Mouse (Mus musculus): ENCODE data around the gene Ccdc103. TPM values are rescaled to one million over a fixed set of nuclear protein-coding genes. Genes with fewer than 3 reads are reported as not detected.

The Ccdc103 gene
- polyA plus RNA-seq, 1 experiment from 2014 or later = 2.3 TPM

- ATAC-seq (replicated peaks; ENCODE audit: low FRiP score) = no peak
- Histone ChIP-seq H3K36me3 (ENCODE audit: control insufficient read depth, insufficient read depth, low read length) (no peaks in the 10 kb centered on the region), H3K4me1 (replicated peaks; ENCODE audit: control insufficient read depth, insufficient read depth, low read length) (0 out of 2 replicates have a peak, but pooled peaks cover 4% of the 10 kb centered on the region), H3K27ac (ENCODE audit: low read depth, low read length) (no peak overlapping the region), H3K9me3 (ENCODE audit: control insufficient read depth, low read length) (no peaks in the 10 kb centered on the region), H3K27me3 (ENCODE audit: control insufficient read depth, insufficient read depth, low read length) (no peaks in the 10 kb centered on the region), H3K4me3 (ENCODE audit: low read depth, low read length) (no peak overlapping the region), H3K9ac (ENCODE audit: low read length) (peak overlapping the region; percentile 6; the same call in 1 of the 2 replicates), H3K4me2 (ENCODE audit: low read depth, low read length, severe bottlenecking) (no peak overlapping the region)
- peak; percentile 38 for DNase-seq (ENCODE audit: low spot score)
- 87% methylated on average over 6 of the region's 6 CpGs for WGBS
Observed at GRCm38 (mm10) chr11:102921491-102921890, 40.5 kb downstream of the Ccdc103 start.

- Histone ChIP-seq H3K27me3 (ENCODE audit: control insufficient read depth, insufficient read depth, low read length) (no peaks in the 10 kb centered on the region), H3K4me2 (ENCODE audit: low read depth, low read length, severe bottlenecking) (peak within 1 kb of the TSS; percentile 55), H3K4me1 (replicated peaks; ENCODE audit: control insufficient read depth, insufficient read depth, low read length) (0 out of 2 replicates have a peak, but pooled peaks cover 4% of the 10 kb centered on the region), H3K9me3 (ENCODE audit: control insufficient read depth, low read length) (no peaks in the 10 kb centered on the region), H3K36me3 (ENCODE audit: control insufficient read depth, insufficient read depth, low read length) (no peaks in the 10 kb centered on the region), H3K9ac (ENCODE audit: low read length) (peak within 1 kb of the TSS; percentile 89), H3K27ac (ENCODE audit: low read depth, low read length) (peak within 1 kb of the TSS; percentile 95), H3K4me3 (ENCODE audit: low read depth, low read length) (peak within 1 kb of the TSS; percentile 80)
- under 1% methylated on average over 62 of the region's 62 CpGs for WGBS
- ATAC-seq (replicated peaks; ENCODE audit: low FRiP score) (peak; percentile 92), DNase-seq (ENCODE audit: low spot score) (peak; percentile 98)
Observed at GRCm38 (mm10) chr11:102924557-102925350, 43.8 kb downstream of the Ccdc103 start, which contains the start of gene Kif18b. Gene Kif18b (minus strand): TSS chr11:102925124.

GRCm38 (mm10) chr11:102925351-102925717 lies 44.3 kb downstream of the Ccdc103 start:
- peak overlapping the region; percentile 89 for H3K9ac ChIP-seq (ENCODE audit: low read length)
- no peaks in the 10 kb centered on the region for H3K36me3 ChIP-seq (ENCODE audit: control insufficient read depth, insufficient read depth, low read length)
- DNase-seq (ENCODE audit: low spot score) (no peak), ATAC-seq (replicated peaks; ENCODE audit: low FRiP score) (peak; percentile 39)
- H3K9me3 ChIP-seq (ENCODE audit: control insufficient read depth, low read length) = no peaks in the 10 kb centered on the region
- H3K4me2 ChIP-seq (ENCODE audit: low read depth, low read length, severe bottlenecking) = peak overlapping the region; percentile 55
- peak overlapping the region; percentile 95 for H3K27ac ChIP-seq (ENCODE audit: low read depth, low read length)
- WGBS = under 1% methylated on average over 10 of the region's 10 CpGs
- H3K4me3 ChIP-seq (ENCODE audit: low read depth, low read length) = peak overlapping the region; percentile 80
- no peaks in the 10 kb centered on the region for H3K27me3 ChIP-seq (ENCODE audit: control insufficient read depth, insufficient read depth, low read length)
- H3K4me1 ChIP-seq (replicated peaks; ENCODE audit: control insufficient read depth, insufficient read depth, low read length) = 0 out of 2 replicates have a peak, but pooled peaks cover 4% of the 10 kb centered on the region

GRCm38 (mm10) chr11:102930672-102931071 lies 49.7 kb downstream of the Ccdc103 start:
- 92% methylated on average over 10 of the region's 10 CpGs for WGBS
- no peak overlapping the region for H3K4me3 ChIP-seq (ENCODE audit: low read depth, low read length)
- H3K36me3 ChIP-seq (ENCODE audit: control insufficient read depth, insufficient read depth, low read length) = no peaks in the 10 kb centered on the region
- no peak overlapping the region for H3K9ac ChIP-seq (ENCODE audit: low read length)
- H3K27ac ChIP-seq (ENCODE audit: low read depth, low read length) = no peak overlapping the region
- DNase-seq (ENCODE audit: low spot score) (peak; percentile 24), ATAC-seq (replicated peaks; ENCODE audit: low FRiP score) (no peak)
- no peaks in the 10 kb centered on the region for H3K9me3 ChIP-seq (ENCODE audit: control insufficient read depth, low read length)
- H3K4me1 ChIP-seq (replicated peaks; ENCODE audit: control insufficient read depth, insufficient read depth, low read length) = no peaks in the 10 kb centered on the region
- H3K27me3 ChIP-seq (ENCODE audit: control insufficient read depth, insufficient read depth, low read length) = no peaks in the 10 kb centered on the region
- H3K4me2 ChIP-seq (ENCODE audit: low read depth, low read length, severe bottlenecking) = no peak overlapping the region

Other genes with a start within 250 kb of the Ccdc103 start
- gene Meioc, start 217.5 kb upstream of the Ccdc103 start, polyA plus RNA-seq (2014; fragmentation: Nextera tagmentation; extraction: Ambion mirVana) = 0.15 and 0.24 TPM in 2 replicates
- 52.0 and 62.1 TPM in 2 replicates for gene Ccdc43, start 183.4 kb upstream of the Ccdc103 start, polyA plus RNA-seq (2014; fragmentation: Nextera tagmentation; extraction: Ambion mirVana)
- 11.7 and 14.0 TPM in 2 replicates for gene Adam11, start 119.8 kb upstream of the Ccdc103 start, polyA plus RNA-seq (2014; fragmentation: Nextera tagmentation; extraction: Ambion mirVana)
- 95.7 and 96.1 TPM in 2 replicates for gene Gjc1, start 61.5 kb upstream of the Ccdc103 start, polyA plus RNA-seq (2014; fragmentation: Nextera tagmentation; extraction: Ambion mirVana)
- gene Higd1b, start 45.4 kb upstream of the Ccdc103 start, polyA plus RNA-seq (2014; fragmentation: Nextera tagmentation; extraction: Ambion mirVana) = not detected in 2 replicates
- 317 and 330 TPM in 2 replicates for gene Eftud2, start 219 bp upstream of the Ccdc103 start, polyA plus RNA-seq (2014; fragmentation: Nextera tagmentation; extraction: Ambion mirVana)
- not detected in 2 replicates for gene Fam187a, start 4.0 kb downstream of the Ccdc103 start, polyA plus RNA-seq (2014; fragmentation: Nextera tagmentation; extraction: Ambion mirVana)
- gene Gfap, start 19.7 kb downstream of the Ccdc103 start, polyA plus RNA-seq (2014; fragmentation: Nextera tagmentation; extraction: Ambion mirVana) = 0.09 TPM in 1 of 2 replicates, not detected in the other
- 13.0 and 13.3 TPM in 2 replicates for gene Kif18b, start 43.9 kb downstream of the Ccdc103 start, polyA plus RNA-seq (2014; fragmentation: Nextera tagmentation; extraction: Ambion mirVana)
- 3.9 and 4.5 TPM in 2 replicates for gene C1ql1, start 65.5 kb downstream of the Ccdc103 start, polyA plus RNA-seq (2014; fragmentation: Nextera tagmentation; extraction: Ambion mirVana)
- gene Nmt1, start 147.0 kb downstream of the Ccdc103 start, polyA plus RNA-seq (2014; fragmentation: Nextera tagmentation; extraction: Ambion mirVana) = 53.8 and 58.6 TPM in 2 replicates
- gene Dcakd, start 147.1 kb downstream of the Ccdc103 start, polyA plus RNA-seq (2014; fragmentation: Nextera tagmentation; extraction: Ambion mirVana) = 276 and 295 TPM in 2 replicates
- gene Plcd3, start 220.5 kb downstream of the Ccdc103 start, polyA plus RNA-seq (2014; fragmentation: Nextera tagmentation; extraction: Ambion mirVana) = 0.69 and 0.86 TPM in 2 replicates
- gene Acbd4, start 220.5 kb downstream of the Ccdc103 start, polyA plus RNA-seq (2014; fragmentation: Nextera tagmentation; extraction: Ambion mirVana) = 7.8 and 8.1 TPM in 2 replicates
- 3.9 and 4.6 TPM in 2 replicates for gene Hexim1, start 235.0 kb downstream of the Ccdc103 start, polyA plus RNA-seq (2014; fragmentation: Nextera tagmentation; extraction: Ambion mirVana)